Mouse (Mus musculus): ENCODE measurements around the gene Fstl4. TPM values are rescaled to one million over a fixed set of nuclear protein-coding genes. Genes with fewer than 3 reads are reported as not detected.

Gene Fstl4
- polyA plus RNA-seq, 1 experiment, result 0.18 TPM

GRCm38 (mm10) chr11:52924196-52924595 is 159.8 kb downstream of the Fstl4 start:
- no peaks in the 10 kb centered on the region for H3K27me3 ChIP-seq (ENCODE audit: control insufficient read depth, insufficient read depth, low read length)
- H3K27ac ChIP-seq (ENCODE audit: insufficient read depth, low read length), result no peak overlapping the region
- H3K36me3 ChIP-seq (ENCODE audit: control insufficient read depth, insufficient read depth, low read length), result no peaks in the 10 kb centered on the region
- no peaks in the 10 kb centered on the region for H3K4me1 ChIP-seq (ENCODE audit: control insufficient read depth, insufficient read depth, insufficient read length)
- no peak for DNase-seq (ENCODE audit: low read depth in 1 of 2, low spot score in 2 of 2)
- TF ChIP-seq POLR2A (IDR thresholded peaks at IDR 0.05; ENCODE audit: low read depth, low read length) (no peak), CTCF (IDR thresholded peaks at IDR 0.05; ENCODE audit: extremely low read depth, insufficient read depth, insufficient read length, insufficient replicate concordance) (no peak)
- no peak overlapping the region for H3K4me3 ChIP-seq (ENCODE audit: extremely low read depth, insufficient read depth, insufficient read length)
- WGBS, result 90% methylated on average over 2 of the region's 2 CpGs

DNA sequence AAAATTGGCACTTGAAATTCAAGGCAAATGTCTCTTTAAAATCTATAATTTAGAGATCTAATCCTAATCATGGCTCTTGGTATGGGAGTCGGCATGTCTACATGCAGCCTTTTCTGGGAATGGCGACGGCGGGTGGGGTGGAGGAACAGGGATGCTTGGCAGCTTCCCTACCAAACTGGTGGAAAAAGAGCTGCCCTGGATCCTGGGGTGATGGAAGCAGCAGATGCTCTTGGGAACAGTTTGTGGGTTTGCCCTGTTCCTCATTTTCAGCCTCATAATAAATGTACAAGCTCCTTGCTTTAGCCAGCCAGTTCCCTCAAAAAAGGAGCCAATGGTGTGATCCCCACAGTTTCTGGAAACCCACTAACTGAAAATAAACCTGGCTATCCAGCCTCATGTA is 163.9 kb downstream of the Fstl4 start:
- Histone ChIP-seq H3K27me3 (ENCODE audit: control insufficient read depth, insufficient read depth, low read length) (no peaks in the 10 kb centered on the region), H3K4me1 (ENCODE audit: control insufficient read depth, insufficient read depth, insufficient read length) (no peaks in the 10 kb centered on the region), H3K36me3 (ENCODE audit: control insufficient read depth, insufficient read depth, low read length) (no peaks in the 10 kb centered on the region), H3K27ac (ENCODE audit: insufficient read depth, low read length) (no peak overlapping the region), H3K4me3 (ENCODE audit: extremely low read depth, insufficient read depth, insufficient read length) (no peak overlapping the region)
- no peak for DNase-seq (ENCODE audit: low read depth in 1 of 2, low spot score in 2 of 2)
- 96% methylated on average over 4 of the region's 4 CpGs for WGBS
- no peak for TF ChIP-seq CTCF (IDR thresholded peaks at IDR 0.05; ENCODE audit: extremely low read depth, insufficient read depth, insufficient read length, insufficient replicate concordance)
- no peak for TF ChIP-seq POLR2A (IDR thresholded peaks at IDR 0.05; ENCODE audit: low read depth, low read length)

GRCm38 (mm10) chr11:52939336-52940070 is 175.1 kb downstream of the Fstl4 start:
- Histone ChIP-seq H3K27ac (ENCODE audit: insufficient read depth, low read length) (no peak overlapping the region), H3K27me3 (ENCODE audit: control insufficient read depth, insufficient read depth, low read length) (no peaks in the 10 kb centered on the region), H3K36me3 (ENCODE audit: control insufficient read depth, insufficient read depth, low read length) (no peaks in the 10 kb centered on the region), H3K4me1 (ENCODE audit: control insufficient read depth, insufficient read depth, insufficient read length) (no peaks in the 10 kb centered on the region), H3K4me3 (ENCODE audit: extremely low read depth, insufficient read depth, insufficient read length) (no peak overlapping the region)
- WGBS, result 71% methylated on average over 12 of the region's 12 CpGs
- no peak for TF ChIP-seq CTCF (IDR thresholded peaks at IDR 0.05; ENCODE audit: extremely low read depth, insufficient read depth, insufficient read length, insufficient replicate concordance)
- no peak for TF ChIP-seq POLR2A (IDR thresholded peaks at IDR 0.05; ENCODE audit: low read depth, low read length)
- DNase-seq (ENCODE audit: low read depth in 1 of 2, low spot score in 2 of 2), result no peak

DNA sequence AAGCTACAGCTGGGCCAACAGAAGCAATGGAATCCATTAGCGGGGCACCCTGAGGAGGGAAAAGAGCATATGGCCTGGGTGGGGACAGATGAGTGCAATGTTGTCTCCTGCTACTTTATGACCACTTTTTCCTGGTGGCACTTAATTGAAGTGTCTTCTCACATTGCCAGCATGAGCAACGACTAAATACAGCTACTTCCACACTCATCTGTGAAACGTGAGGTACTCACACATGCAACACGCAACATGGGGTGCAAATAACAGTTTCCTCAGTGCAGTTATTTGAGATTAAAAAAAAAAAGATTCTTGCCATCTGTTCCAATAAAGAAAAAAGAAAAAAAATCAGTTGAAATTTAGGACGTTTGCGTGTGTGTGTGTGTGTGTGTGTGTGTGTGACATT is 178.5 kb downstream of the Fstl4 start:
- no peak overlapping the region for H3K27ac ChIP-seq (ENCODE audit: insufficient read depth, low read length)
- WGBS, result 81% methylated on average over 6 of the region's 6 CpGs
- no peaks in the 10 kb centered on the region for H3K36me3 ChIP-seq (ENCODE audit: control insufficient read depth, insufficient read depth, low read length)
- DNase-seq (ENCODE audit: low read depth in 1 of 2, low spot score in 2 of 2), result no peak
- no peaks in the 10 kb centered on the region for H3K4me1 ChIP-seq (ENCODE audit: control insufficient read depth, insufficient read depth, insufficient read length)
- no peaks in the 10 kb centered on the region for H3K27me3 ChIP-seq (ENCODE audit: control insufficient read depth, insufficient read depth, low read length)
- TF ChIP-seq POLR2A (IDR thresholded peaks at IDR 0.05; ENCODE audit: low read depth, low read length) (no peak), CTCF (IDR thresholded peaks at IDR 0.05; ENCODE audit: extremely low read depth, insufficient read depth, insufficient read length, insufficient replicate concordance) (no peak)
- H3K4me3 ChIP-seq (ENCODE audit: extremely low read depth, insufficient read depth, insufficient read length), result no peak overlapping the region

DNA sequence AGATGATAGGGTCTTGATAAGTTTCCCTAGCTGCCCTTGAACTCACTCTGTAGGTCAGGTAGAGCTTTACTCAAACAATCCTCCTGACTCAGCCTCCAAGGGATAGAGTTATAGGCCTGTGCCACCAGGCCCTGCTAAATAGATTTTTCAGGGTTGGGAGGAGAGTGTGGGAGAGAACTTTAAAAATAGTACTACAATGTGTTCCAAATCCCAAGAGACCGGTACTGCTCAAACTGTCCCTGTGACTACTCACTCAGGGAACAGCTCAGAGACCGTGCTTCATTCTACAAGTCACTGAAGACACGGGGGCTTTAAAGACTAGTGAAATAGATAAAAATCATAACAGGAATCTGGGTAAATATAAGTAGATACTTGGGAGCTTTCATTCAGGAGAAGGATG is 190.6 kb downstream of the Fstl4 start:
- H3K4me1 ChIP-seq (ENCODE audit: control insufficient read depth, insufficient read depth, insufficient read length), result no peaks in the 10 kb centered on the region
- WGBS, result 84% methylated on average over 3 of the region's 3 CpGs

DNA sequence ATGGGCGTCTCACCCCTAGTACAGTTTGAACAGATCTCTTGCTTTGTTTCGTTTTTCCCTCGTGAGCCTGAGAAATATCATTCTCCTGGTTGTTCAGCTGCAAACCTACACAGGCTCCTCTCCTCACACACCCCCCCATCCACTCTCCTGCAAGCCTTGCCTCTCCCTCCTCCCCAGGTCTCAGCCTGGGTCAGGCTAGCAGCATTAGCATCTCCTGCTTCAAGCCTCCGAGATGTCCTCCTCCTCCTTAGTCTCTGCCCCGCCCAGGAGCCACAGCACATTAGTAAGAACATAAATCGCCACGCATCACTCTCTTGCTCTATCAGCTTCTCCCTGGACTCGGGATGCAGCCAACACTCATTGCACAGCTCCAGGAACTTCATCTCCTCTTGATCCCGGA is 204.4 kb downstream of the Fstl4 start:
- Histone ChIP-seq H3K4me1 (ENCODE audit: control insufficient read depth, insufficient read depth, insufficient read length) (no peaks in the 10 kb centered on the region), H3K27ac (ENCODE audit: insufficient read depth, low read length) (no peak overlapping the region), H3K4me3 (ENCODE audit: extremely low read depth, insufficient read depth, insufficient read length) (no peak overlapping the region), H3K27me3 (ENCODE audit: control insufficient read depth, insufficient read depth, low read length) (no peaks in the 10 kb centered on the region), H3K36me3 (ENCODE audit: control insufficient read depth, insufficient read depth, low read length) (no peaks in the 10 kb centered on the region)
- no peak for TF ChIP-seq POLR2A (IDR thresholded peaks at IDR 0.05; ENCODE audit: low read depth, low read length)
- no peak for TF ChIP-seq CTCF (IDR thresholded peaks at IDR 0.05; ENCODE audit: extremely low read depth, insufficient read depth, insufficient read length, insufficient replicate concordance)
- no peak for DNase-seq (ENCODE audit: low read depth in 1 of 2, low spot score in 2 of 2)
- WGBS, result 83% methylated on average over 9 of the region's 9 CpGs

More for the DNA sequence above, 190.6 kb downstream of the Fstl4 start:
- Histone ChIP-seq H3K4me3 (ENCODE audit: extremely low read depth, insufficient read depth, insufficient read length) (no peak overlapping the region), H3K27ac (ENCODE audit: insufficient read depth, low read length) (no peak overlapping the region), H3K36me3 (ENCODE audit: control insufficient read depth, insufficient read depth, low read length) (no peaks in the 10 kb centered on the region), H3K27me3 (ENCODE audit: control insufficient read depth, insufficient read depth, low read length) (no peaks in the 10 kb centered on the region)
- no peak for DNase-seq (ENCODE audit: low read depth in 1 of 2, low spot score in 2 of 2)
- TF ChIP-seq CTCF (IDR thresholded peaks at IDR 0.05; ENCODE audit: extremely low read depth, insufficient read depth, insufficient read length, insufficient replicate concordance) (no peak), POLR2A (IDR thresholded peaks at IDR 0.05; ENCODE audit: low read depth, low read length) (no peak)

- TF ChIP-seq POLR2A (IDR thresholded peaks at IDR 0.05; ENCODE audit: low read depth, low read length) (no peak), CTCF (IDR thresholded peaks at IDR 0.05; ENCODE audit: extremely low read depth, insufficient read depth, insufficient read length, insufficient replicate concordance) (no peak)
- Histone ChIP-seq H3K36me3 (ENCODE audit: control insufficient read depth, insufficient read depth, low read length) (no peaks in the 10 kb centered on the region), H3K27me3 (ENCODE audit: control insufficient read depth, insufficient read depth, low read length) (no peaks in the 10 kb centered on the region), H3K4me1 (ENCODE audit: control insufficient read depth, insufficient read depth, insufficient read length) (no peaks in the 10 kb centered on the region), H3K27ac (ENCODE audit: insufficient read depth, low read length) (no peak overlapping the region), H3K4me3 (ENCODE audit: extremely low read depth, insufficient read depth, insufficient read length) (no peak overlapping the region)
- DNase-seq (ENCODE audit: low read depth in 1 of 2, low spot score in 2 of 2), result no peak
- WGBS, result 84% methylated on average over 6 of the region's 6 CpGs
Observed at GRCm38 (mm10) chr11:52970396-52970795, 206.0 kb downstream of the Fstl4 start.

Data from spleen, adult 2 months (tissue).